Mouse (Mus musculus) testis, adult 2 months (tissue): ENCODE results near the gene Fat3.

Experiments used
- CTCF ChIP-seq: fragments of 200-500 bp; IDR thresholded peaks from 2 replicates; pipeline ENCODE4 v1.5.1; 2012; ENCODE audit warnings: low read depth, mild to moderate bottlenecking, inconsistent platforms, low read length, moderate library complexity; ENCODE audit not compliant: control insufficient read depth, insufficient read depth, insufficient replicate concordance
- POLR2A ChIP-seq: fragments of 200-500 bp; IDR thresholded peaks from 2 replicates; pipeline ENCODE4 v1.6.1; 2012; ENCODE audit warnings: low read depth, mild to moderate bottlenecking, inconsistent platforms, low read length, moderate library complexity; ENCODE audit not compliant: control insufficient read depth

DNA sequence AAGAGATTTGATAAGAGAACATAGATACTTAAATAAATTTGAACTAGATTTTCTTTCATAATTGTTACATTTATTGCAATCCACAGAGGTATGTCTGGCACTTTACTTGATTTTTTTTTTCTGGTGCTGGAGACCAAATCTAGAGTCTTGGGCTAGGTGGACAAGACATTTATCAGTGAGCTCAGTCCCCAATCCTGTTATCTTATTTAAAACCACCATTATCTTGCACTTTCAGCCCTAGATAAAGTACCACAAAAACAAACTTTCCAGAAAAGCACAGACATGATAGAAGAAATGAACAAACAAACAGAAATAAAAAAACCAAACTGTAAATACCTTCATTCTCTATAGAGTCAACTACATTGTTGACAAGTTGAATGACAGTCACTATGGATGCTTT, 584.5 kb downstream of the Fat3 start:
- TF ChIP-seq POLR2A (no peak), CTCF (no peak)
